Mouse (Mus musculus) MEL (cell line): Measurements from ENCODE around the gene Nuf2.

Source experiments
- CTCF ChIP-seq, 3 experiments: IDR thresholded peaks in 2 of 3; conservative IDR thresholded peaks in 1 of 3; 2 replicates each; pipeline ENCODE4 v1.5.1; 2011 to 2012; ENCODE audit warnings: low read length in 3 of 3, low read depth in 2 of 3, mild to moderate bottlenecking in 2 of 3, improper control_type of control experiment in 1 of 3, inconsistent platforms in 1 of 3, mixed read lengths in 1 of 3, moderate library complexity in 1 of 3; ENCODE audit not compliant: control insufficient read depth in 1 of 3, insufficient read depth in 1 of 3, poor library complexity in 1 of 3, severe bottlenecking in 1 of 3
- GATA1 ChIP-seq: IDR thresholded peaks from 2 replicates; pipeline ENCODE4 v1.6.1; 2011; ENCODE audit warnings: low read depth, low read length, improper control_type of control experiment
- POLR2A ChIP-seq, 2 experiments: IDR thresholded peaks; 2 replicates each; pipeline ENCODE4 v1.6.1; 2011 to 2012; ENCODE audit warnings: low read length in 2 of 2, mild to moderate bottlenecking in 2 of 2, control low read depth in 1 of 2, improper control_type of control experiment in 1 of 2, low read depth in 1 of 2, moderate library complexity in 1 of 2; ENCODE audit not compliant: control insufficient read depth in 1 of 2, insufficient read depth in 1 of 2, poor library complexity in 1 of 2
- ZC3H11A ChIP-seq: IDR thresholded peaks from 2 replicates; pipeline ENCODE4 v1.6.1; 2012; ENCODE audit warnings: low read depth, mild to moderate bottlenecking, inconsistent platforms, low read length, improper control_type of control experiment

DNA sequence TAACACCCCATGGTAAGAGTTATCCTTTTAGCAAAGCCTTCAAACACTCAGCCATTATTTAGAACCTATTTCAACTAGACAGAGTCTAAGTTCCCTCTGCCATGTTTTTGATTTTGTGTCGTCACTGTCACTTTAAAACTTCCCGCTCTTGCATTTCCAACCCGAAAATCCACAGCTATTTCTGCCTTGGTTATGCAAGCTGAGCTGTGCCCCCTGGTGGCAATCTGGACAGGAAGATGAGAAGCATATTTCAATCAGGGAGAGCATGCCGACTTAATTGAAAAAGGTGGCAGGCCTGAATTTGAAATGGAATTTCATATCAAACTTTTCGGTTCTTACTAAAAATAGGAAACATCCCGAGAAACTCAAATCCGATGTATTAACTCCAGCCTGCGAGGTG is 35.6 kb downstream of the Nuf2 start:
- TF ChIP-seq CTCF (IDR thresholded peaks at IDR 0.05 in 2 of 3, conservative IDR thresholded peaks at IDR 0.05 in 1 of 3; ENCODE audit: control insufficient read depth in 1 of 3, insufficient read depth in 1 of 3, low read depth in 2 of 3, low read length in 3 of 3, poor library complexity in 1 of 3, severe bottlenecking in 1 of 3) (peak; percentile 28 to 51 (median 50); a peak in 5 of 6 replicates), POLR2A (IDR thresholded peaks at IDR 0.05; ENCODE audit: control insufficient read depth in 1 of 2, insufficient read depth in 1 of 2, low read depth in 1 of 2, low read length in 2 of 2, poor library complexity in 1 of 2) (no peak), GATA1 (no peak), ZC3H11A (no peak)
